Mouse (Mus musculus) neutrophil, adult 59 days (primary cell): ENCODE data around the gene Olfr117. TPM values are rescaled to one million over a fixed set of nuclear protein-coding genes. Genes with fewer than 3 reads are reported as not detected.

Experiments
- total RNA-seq, 2 experiments: library from RNA; stranded (reverse); gene quantifications; 1 replicate in 1 of 2; 2 replicates in 1 of 2; pipeline ENCODE4 v1.2.4; 2023

Gene Olfr117
- not detected for total RNA-seq

DNA sequence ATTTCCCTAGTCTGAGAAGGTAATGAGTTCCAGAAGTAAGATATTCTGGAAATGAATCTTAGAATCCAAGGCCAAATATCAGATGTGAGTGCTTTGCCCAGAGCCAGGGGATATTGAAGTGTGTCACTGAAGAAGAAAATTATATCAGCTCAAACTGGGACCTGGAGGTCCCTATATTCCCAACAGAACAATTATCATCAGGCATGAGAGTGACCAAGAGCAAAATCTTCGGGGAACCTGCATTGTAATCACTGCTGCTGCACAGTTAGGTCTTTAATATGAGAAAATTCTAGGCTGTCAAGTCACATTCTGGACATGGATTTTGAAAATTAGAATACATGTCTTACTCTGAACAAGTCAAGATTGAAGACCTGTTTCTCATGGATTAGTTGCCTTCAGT lies at the start of gene Olfr117:
Olfr117 (minus strand) TSS at position 101 of the 400 bp plus-strand sequence.

DNA sequence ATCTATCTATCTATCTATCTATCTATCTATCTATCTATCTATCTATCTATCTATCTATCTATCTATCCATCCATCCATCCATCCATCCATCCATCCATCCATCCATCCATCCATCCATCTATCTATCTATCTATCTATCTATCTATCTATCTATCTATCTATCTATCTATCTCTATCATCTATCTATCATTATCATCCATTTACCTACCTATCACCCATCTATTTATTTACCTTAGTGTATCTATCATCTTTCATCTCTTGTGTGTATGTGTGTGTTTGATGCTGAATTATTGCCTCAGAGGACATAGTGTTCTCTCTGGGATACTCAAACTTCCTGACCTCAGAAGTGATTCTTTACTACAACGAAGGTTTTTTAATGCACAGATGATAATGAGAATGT lies 32.7 kb upstream of the Olfr117 start, which contains the start of gene Olfr119:
Olfr119 (plus strand) TSS at position 301 of the 400 bp plus-strand sequence.

DNA sequence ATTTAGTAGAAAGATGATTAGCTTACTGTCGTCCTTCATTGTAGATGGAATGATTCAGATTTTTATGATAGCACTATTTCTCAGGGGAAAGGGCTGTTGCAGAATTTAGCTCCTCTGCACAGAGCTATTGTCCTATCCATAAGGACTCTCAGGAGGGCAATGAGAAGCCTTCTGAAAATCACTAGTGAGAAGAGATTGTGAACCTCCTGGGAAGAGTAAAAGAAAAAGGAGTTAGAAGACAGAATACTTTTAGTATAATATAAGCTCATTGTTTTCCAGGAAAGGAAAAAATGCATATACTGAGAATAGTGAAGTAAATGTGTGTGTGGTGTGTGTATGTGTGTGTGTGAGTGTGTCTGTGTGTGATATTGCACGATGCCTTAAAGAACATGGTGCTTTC lies 3.1 kb upstream of the Olfr117 start, which contains the start of gene Olfr118:
Olfr118 (plus strand) TSS at position 301 of the 400 bp plus-strand sequence.

DNA sequence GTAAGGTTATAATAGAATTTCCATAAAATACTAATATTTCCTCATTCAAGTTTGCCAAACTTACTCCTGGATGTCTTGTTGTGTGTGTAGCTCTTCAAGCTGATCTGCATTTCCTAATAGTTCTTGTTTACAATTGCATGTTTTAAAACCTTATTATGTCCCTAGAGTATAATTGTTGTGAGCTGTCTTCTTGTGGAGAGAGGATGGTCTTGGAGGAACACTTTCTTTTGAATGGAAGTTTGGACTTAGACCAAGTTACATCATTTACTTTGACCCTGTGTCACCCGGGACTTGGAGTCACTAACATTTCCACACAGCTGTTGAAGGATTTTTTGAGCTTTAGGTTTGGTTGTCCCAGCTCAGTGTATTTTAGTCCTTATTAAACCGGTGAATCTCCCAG lies 36.6 kb downstream of the Olfr117 start, which contains the start of the genes Olfr115 and Olfr116:
Olfr115 (minus strand) TSS at position 101 of the 400 bp plus-strand sequence.
Olfr116 (minus strand) TSS at position 191 of the 400 bp plus-strand sequence.

Other genes with a start within 250 kb of the Olfr117 start
- not detected for gene Olfr108, start 218.3 kb downstream of the Olfr117 start, total RNA-seq
- not detected for gene Olfr109, start 204.9 kb downstream of the Olfr117 start, total RNA-seq
- not detected for gene H2-M2, start 180.2 kb downstream of the Olfr117 start, total RNA-seq
- not detected for gene Olfr110, start 171.3 kb downstream of the Olfr117 start, total RNA-seq
- not detected for gene Olfr111, start 155.8 kb downstream of the Olfr117 start, total RNA-seq
- gene Olfr112, start 94.3 kb downstream of the Olfr117 start, total RNA-seq, result not detected
- not detected for gene Olfr113, start 86.1 kb downstream of the Olfr117 start, total RNA-seq
- not detected for gene Olfr114, start 71.0 kb downstream of the Olfr117 start, total RNA-seq
- not detected for gene Olfr115, start 36.7 kb downstream of the Olfr117 start, total RNA-seq
- gene Olfr116, start 36.6 kb downstream of the Olfr117 start, total RNA-seq, result not detected
- not detected for gene Olfr118, start 3.2 kb upstream of the Olfr117 start, total RNA-seq
- gene Olfr119, start 32.8 kb upstream of the Olfr117 start, total RNA-seq, result not detected
- not detected for gene Olfr120, start 58.0 kb upstream of the Olfr117 start, total RNA-seq
- gene Olfr121, start 85.1 kb upstream of the Olfr117 start, total RNA-seq, result not detected
- gene Olfr122, start 104.8 kb upstream of the Olfr117 start, total RNA-seq, result not detected
- not detected for gene Olfr123, start 129.7 kb upstream of the Olfr117 start, total RNA-seq
- gene Olfr124, start 136.1 kb upstream of the Olfr117 start, total RNA-seq, result not detected
- gene Olfr125, start 169.2 kb upstream of the Olfr117 start, total RNA-seq, result not detected
- not detected for gene Olfr126, start 183.7 kb upstream of the Olfr117 start, total RNA-seq
- gene Olfr127, start 236.7 kb upstream of the Olfr117 start, total RNA-seq, result not detected